Mouse (Mus musculus): ENCODE data around the gene Ak6. TPM values are rescaled to one million over a fixed set of nuclear protein-coding genes. Genes with fewer than 3 reads are reported as not detected.

Ak6 gene
- polyA plus RNA-seq, 1 experiment from 2014 or later = 222 TPM

Other genes starting within 250 kb of the Ak6 start
- not detected in 2 replicates for gene Naip1, start 198.1 kb upstream of the Ak6 start, polyA plus RNA-seq (2016; fragmentation: Nextera tagmentation; extraction: Ambion mirVana)
- 46.6 and 52.2 TPM in 2 replicates for gene Gtf2h2, start 158.4 kb upstream of the Ak6 start, polyA plus RNA-seq (2016; fragmentation: Nextera tagmentation; extraction: Ambion mirVana)
- 6.7 and 6.9 TPM in 2 replicates for gene Ocln, start 98.3 kb upstream of the Ak6 start, polyA plus RNA-seq (2016; fragmentation: Nextera tagmentation; extraction: Ambion mirVana)
- gene Marveld2, start 34.0 kb upstream of the Ak6 start, polyA plus RNA-seq (2016; fragmentation: Nextera tagmentation; extraction: Ambion mirVana) = 6.2 and 7.1 TPM in 2 replicates
- 20.0 and 20.3 TPM in 2 replicates for gene Rad17, start 72 bp downstream of the Ak6 start, polyA plus RNA-seq (2016; fragmentation: Nextera tagmentation; extraction: Ambion mirVana)
- 17.8 and 17.9 TPM in 2 replicates for gene Taf9, start 600 bp downstream of the Ak6 start, polyA plus RNA-seq (2016; fragmentation: Nextera tagmentation; extraction: Ambion mirVana)
- 6.4 and 6.8 TPM in 2 replicates for gene Ccdc125, start 18.7 kb downstream of the Ak6 start, polyA plus RNA-seq (2016; fragmentation: Nextera tagmentation; extraction: Ambion mirVana)
- gene Cdk7, start 80.0 kb downstream of the Ak6 start, polyA plus RNA-seq (2016; fragmentation: Nextera tagmentation; extraction: Ambion mirVana) = 60.1 TPM in 2 replicates
- 174 and 179 TPM in 2 replicates for gene Mrps36, start 93.7 kb downstream of the Ak6 start, polyA plus RNA-seq (2016; fragmentation: Nextera tagmentation; extraction: Ambion mirVana)
- gene Cenph, start 124.9 kb downstream of the Ak6 start, polyA plus RNA-seq (2016; fragmentation: Nextera tagmentation; extraction: Ambion mirVana) = 45.3 and 47.4 TPM in 2 replicates
- 284 and 289 TPM in 2 replicates for gene Ccnb1, start 135.6 kb downstream of the Ak6 start, polyA plus RNA-seq (2016; fragmentation: Nextera tagmentation; extraction: Ambion mirVana)
- gene Slc30a5, start 182.4 kb downstream of the Ak6 start, polyA plus RNA-seq (2016; fragmentation: Nextera tagmentation; extraction: Ambion mirVana) = 40.8 and 45.1 TPM in 2 replicates